Mouse (Mus musculus) spleen, postnatal 36 days (tissue): ENCODE measurements at regions not wholly inside any gene's neighbourhood (a gene's known extent, or its start where the extent isn't known, plus 50 kb on each side); places are given as distances from the start of the nearest gene placed in this dataset.
A peak's percentile ranks its signal among the peaks of the same experiment; 100 is the strongest.

ENCODE experiments used
- DNase-seq, 2 experiments: peaks; one replicate each; pipeline ENCODE4 v3.0.0; 2022; ENCODE audit warnings: low spot score in 2 of 2, mixed read lengths in 1 of 2

DNA sequence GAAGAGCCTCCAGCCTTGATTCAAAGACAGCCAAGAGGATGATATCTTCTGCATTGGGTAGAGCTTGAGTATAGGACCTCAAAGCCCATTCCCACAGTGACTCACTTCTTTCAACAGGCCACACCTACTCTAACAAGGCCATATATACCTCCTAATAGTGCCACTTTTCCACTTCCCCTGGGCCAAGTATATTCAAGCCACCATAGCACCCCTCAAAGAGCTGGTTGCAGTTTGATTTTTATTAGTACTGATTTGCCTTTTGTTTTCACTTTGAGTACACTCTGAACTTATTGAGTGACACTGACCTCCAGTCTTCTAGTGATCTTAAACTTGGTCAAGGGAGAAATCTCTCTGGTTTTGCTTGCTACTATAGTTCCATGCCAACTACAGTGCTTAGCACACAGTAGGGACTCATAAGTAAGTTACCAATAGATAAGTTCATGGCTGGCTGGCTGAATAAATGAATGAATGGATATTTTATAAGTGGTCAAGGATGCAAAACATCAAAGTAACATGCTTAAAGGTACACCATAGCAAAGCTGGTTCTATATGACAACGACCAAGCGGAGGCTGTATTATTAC is 64.5 kb upstream of the Lmo2 start:
- DNase-seq = no peak

- DNase-seq = peak; percentile 70 to 83
Observed at GRCm38 (mm10) chr2:103893805-103894204, 64.0 kb upstream of the Lmo2 start.

DNA sequence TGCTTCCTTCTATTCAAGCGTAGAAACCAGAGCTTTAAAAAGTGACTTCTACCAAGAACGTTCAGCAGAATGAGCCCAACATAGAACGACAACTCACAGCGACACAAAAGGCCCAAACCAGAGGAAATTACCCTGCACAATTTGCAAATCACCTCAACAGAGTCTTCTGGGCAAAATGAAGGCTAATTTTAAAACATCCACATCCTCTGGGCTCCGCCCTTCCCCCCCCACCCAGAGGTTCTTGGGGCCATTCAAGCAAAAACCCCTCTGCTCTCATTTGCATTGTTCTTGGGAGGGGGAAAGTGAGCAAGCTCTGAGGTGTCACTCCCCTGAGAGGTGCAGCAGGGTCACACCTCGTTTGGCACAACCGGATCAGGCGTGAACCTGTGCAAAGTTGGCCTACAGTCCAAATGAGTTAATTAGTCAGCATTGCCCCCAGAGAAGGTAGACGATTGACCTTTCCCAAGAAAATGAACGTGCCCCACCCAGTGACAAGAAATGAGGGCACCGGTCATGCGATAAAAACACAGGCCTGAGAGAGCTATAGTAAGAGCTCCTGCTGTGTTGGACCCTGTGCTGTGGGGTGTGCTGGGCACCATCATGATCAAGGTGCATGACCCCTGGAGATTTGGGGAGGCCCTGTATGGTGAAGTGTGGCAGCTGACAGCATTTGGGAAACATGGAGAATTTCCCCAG is 62.7 kb upstream of the Lmo2 start:
- peak; percentile 90 to 91 for DNase-seq

- peak; percentile 28 to 46 for DNase-seq
Observed at GRCm38 (mm10) chr2:103896160-103896559, 61.6 kb upstream of the Lmo2 start.

GRCm38 (mm10) chr2:103896814-103897213 is 61.0 kb upstream of the Lmo2 start:
- DNase-seq = peak; percentile 34 to 54

DNA sequence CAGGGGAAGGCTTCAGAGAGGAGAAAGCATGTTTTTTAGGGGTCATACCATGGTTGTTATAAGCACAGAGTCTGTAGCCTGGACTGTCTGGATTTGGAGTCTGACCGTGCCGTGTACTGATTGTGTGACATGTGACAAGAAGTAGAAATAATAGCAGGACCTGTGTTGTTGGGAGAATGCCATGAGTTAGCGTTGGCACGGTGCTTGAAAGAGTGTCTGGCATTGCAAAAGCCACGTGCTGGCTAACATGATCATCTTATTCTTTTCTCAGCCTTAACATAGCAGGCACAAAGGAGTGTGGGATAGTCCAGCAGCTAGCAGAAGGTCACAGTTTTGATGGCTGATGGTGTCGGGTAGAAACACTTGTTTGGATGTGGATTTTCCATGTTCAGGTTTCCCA is 58.1 kb upstream of the Lmo2 start:
- DNase-seq = no peak

DNA sequence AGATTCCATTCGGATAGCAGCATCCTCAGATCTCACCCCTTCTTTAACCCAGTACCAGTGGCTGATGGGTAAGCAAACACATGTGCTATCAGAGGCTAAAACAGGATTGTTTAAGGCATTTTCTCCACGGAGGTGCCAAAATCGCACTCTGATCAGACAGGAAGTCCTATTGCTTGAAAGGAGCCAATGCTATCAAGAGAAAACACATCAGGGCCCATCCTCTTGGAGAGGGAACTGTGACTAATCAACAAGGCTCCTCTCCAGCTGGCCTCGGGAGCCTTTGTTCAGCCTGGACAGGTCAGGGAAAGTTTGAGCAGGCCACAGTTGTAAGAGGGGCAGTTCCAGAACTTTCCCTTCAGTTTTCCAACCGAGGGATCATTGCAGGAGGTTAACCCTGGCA is 57.4 kb upstream of the Lmo2 start:
- DNase-seq = no peak

DNA sequence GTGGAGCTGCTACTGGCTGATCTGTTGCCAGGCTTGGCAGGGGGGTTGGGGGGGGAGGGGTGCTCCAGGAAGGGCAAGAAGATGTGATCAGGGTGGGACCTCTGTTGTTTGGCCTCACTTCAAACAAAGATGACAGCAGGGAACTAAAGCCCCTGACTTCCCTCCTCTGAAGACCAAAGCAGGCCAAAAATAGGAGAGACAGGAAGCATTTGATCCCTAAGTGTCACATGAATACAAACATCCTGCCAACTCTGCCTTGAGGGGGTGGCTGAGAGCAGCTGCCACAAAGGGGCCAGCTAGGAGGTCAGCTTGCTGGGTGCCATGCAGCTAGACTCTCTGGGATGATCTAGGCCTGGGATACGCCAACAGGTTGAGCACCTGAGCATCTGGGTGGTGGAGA is 56.3 kb upstream of the Lmo2 start:
- DNase-seq = no peak

GRCm38 (mm10) chr2:103902777-103903176 is 55.0 kb upstream of the Lmo2 start:
- DNase-seq = no peak

GRCm38 (mm10) chr2:103905681-103906080 is 52.1 kb upstream of the Lmo2 start:
- DNase-seq = no peak

- no peak for DNase-seq
Observed at GRCm38 (mm10) chr2:103906581-103907184, 51.1 kb upstream of the Lmo2 start.
